Mouse (Mus musculus): ENCODE results near the gene Tmem95.
"Not testable (repeated sequence)": the region's sequence is repeated elsewhere in the genome, so short reads cannot be mapped to it uniquely, and the experiment has no call there.

The Tmem95 gene

GRCm38 (mm10) chr11:69879711-69880110 lies 1.9 kb upstream of the Tmem95 start:
- DNase-seq: no peak

- DNase-seq: no peak
Measured at GRCm38 (mm10) chr11:69878952-69879351, 1.1 kb upstream of the Tmem95 start.

GRCm38 (mm10) chr11:69878399-69878798 lies 581 bp upstream of the Tmem95 start:
- no peak for DNase-seq

- peak; percentile 90 for DNase-seq
Measured at GRCm38 (mm10) chr11:69876867-69877266, 951 bp downstream of the Tmem95 start.

GRCm38 (mm10) chr11:69876186-69876585 lies 1.6 kb downstream of the Tmem95 start:
- peak; percentile 74 for DNase-seq

GRCm38 (mm10) chr11:69872451-69872850 lies 5.4 kb downstream of the Tmem95 start:
- no peak for DNase-seq

- DNase-seq: no peak
Measured at GRCm38 (mm10) chr11:69871822-69872221, 6.0 kb downstream of the Tmem95 start.

GRCm38 (mm10) chr11:69870289-69871069 lies 7.3 kb downstream of the Tmem95 start:
- DNase-seq: no peak

GRCm38 (mm10) chr11:69867335-69867734 lies 10.5 kb downstream of the Tmem95 start:
- no peak for DNase-seq

- DNase-seq: no peak
Measured at GRCm38 (mm10) chr11:69865561-69865960, 12.3 kb downstream of the Tmem95 start.

- no peak for DNase-seq
Measured at GRCm38 (mm10) chr11:69864138-69864860, 13.5 kb downstream of the Tmem95 start.

GRCm38 (mm10) chr11:69863729-69864128 lies 14.1 kb downstream of the Tmem95 start:
- not testable (repeated sequence) for DNase-seq

GRCm38 (mm10) chr11:69858113-69858998 lies 19.5 kb downstream of the Tmem95 start, which contains the start of gene Tnk1:
Gene Tnk1 (minus strand): TSS chr11:69858730.
- DNase-seq: peak; percentile 75

- peak; percentile 50 for DNase-seq
Measured at GRCm38 (mm10) chr11:69855347-69855746, 22.5 kb downstream of the Tmem95 start.

GRCm38 (mm10) chr11:69854680-69855079 lies 23.1 kb downstream of the Tmem95 start:
- no peak for DNase-seq

GRCm38 (mm10) chr11:69853994-69854393 lies 23.8 kb downstream of the Tmem95 start:
- no peak for DNase-seq

GRCm38 (mm10) chr11:69850754-69851153 lies 27.1 kb downstream of the Tmem95 start:
- DNase-seq: no peak

GRCm38 (mm10) chr11:69849884-69850283 lies 27.9 kb downstream of the Tmem95 start:
- no peak for DNase-seq

- DNase-seq: no peak
Measured at GRCm38 (mm10) chr11:69849128-69849527, 28.7 kb downstream of the Tmem95 start.

GRCm38 (mm10) chr11:69848021-69848420 lies 29.8 kb downstream of the Tmem95 start:
- DNase-seq: no peak

- DNase-seq: peak; percentile 36
Measured at GRCm38 (mm10) chr11:69846738-69847688, 30.8 kb downstream of the Tmem95 start.

- peak; percentile 96 for DNase-seq
Measured at GRCm38 (mm10) chr11:69846198-69846680, 31.6 kb downstream of the Tmem95 start, which contains the start of gene Plscr3. Gene Plscr3 (plus strand): TSS chr11:69846376.
